Mouse (Mus musculus) kidney, embryonic 14.5 days (tissue): ENCODE measurements around the gene Prr18. TPM values are rescaled to one million over a fixed set of nuclear protein-coding genes. Genes with fewer than 3 reads are reported as not detected.

Experiments used
- ATAC-seq: fragments of 200-750 bp; cut with Nextera tagmentation; 2 replicates; pipeline ENCODE4 v1.8.0; 2017; ENCODE audit warnings: moderate number of reproducible peaks, mild to moderate bottlenecking, moderate TSS enrichment, moderate library complexity; ENCODE audit not compliant: low FRiP score, low TSS enrichment
- H3K27ac ChIP-seq: fragments of 300-500 bp; sonication (generic); 2 replicates; pipeline ENCODE4 v1.5.1; 2014; ENCODE audit warnings: low read depth, mild to moderate bottlenecking, low read length, moderate library complexity, mixed read lengths
- H3K27me3 ChIP-seq: fragments of 300-500 bp; sonication (generic); 2 replicates; pipeline ENCODE4 v1.6.1; 2014; ENCODE audit warnings: mild to moderate bottlenecking, low read length; ENCODE audit not compliant: control insufficient read depth, insufficient read depth
- H3K36me3 ChIP-seq: fragments of 300-500 bp; sonication (generic); 2 replicates; pipeline ENCODE4 v1.6.1; 2014; ENCODE audit warnings: low read length, mixed read lengths; ENCODE audit not compliant: control insufficient read depth, insufficient read depth
- H3K4me1 ChIP-seq: fragments of 300-500 bp; sonication (generic); 2 replicates; pipeline ENCODE4 v1.6.1; 2014; ENCODE audit warnings: low read length, mixed read lengths; ENCODE audit not compliant: control insufficient read depth, insufficient read depth
- H3K4me2 ChIP-seq: fragments of 300-500 bp; sonication (generic); replicated peaks from 2 replicates; pipeline ENCODE4 v1.6.1; 2014; ENCODE audit warnings: low read depth, mild to moderate bottlenecking, low read length
- H3K4me3 ChIP-seq: fragments of 300-500 bp; sonication (generic); 2 replicates; pipeline ENCODE4 v1.5.1; 2014; ENCODE audit warnings: mild to moderate bottlenecking, low read length
- H3K9ac ChIP-seq: fragments of 300-500 bp; sonication (generic); 2 replicates; pipeline ENCODE4 v1.6.1; 2014; ENCODE audit warnings: low read depth, mild to moderate bottlenecking, low read length, moderate library complexity
- H3K9me3 ChIP-seq: fragments of 300-500 bp; sonication (generic); 2 replicates; pipeline ENCODE4 v1.6.1; 2016; ENCODE audit warnings: low read length; ENCODE audit not compliant: control insufficient read depth
- WGBS: fragments of 180-500 bp; shearing (Covaris S2); extraction: QIAGEN DNeasy Blood & Tissue Kit; methylation state at CpG from one replicate; pipeline ENCODE4 v1.1.7; 2014; 5-methylcytosine and 5-hydroxymethylcytosine counted together
- polyA plus RNA-seq: library from polyadenylated mRNA; unstranded; fragments of >200 nt; fragmentation: Nextera tagmentation; extraction: Ambion mirVana; gene quantifications from 2 replicates; pipeline ENCODE4 v1.2.1, GENCODE M21; 2014

Gene Prr18
- polyA plus RNA-seq, 1 experiment from 2014 or later: 0.43 TPM

DNA sequence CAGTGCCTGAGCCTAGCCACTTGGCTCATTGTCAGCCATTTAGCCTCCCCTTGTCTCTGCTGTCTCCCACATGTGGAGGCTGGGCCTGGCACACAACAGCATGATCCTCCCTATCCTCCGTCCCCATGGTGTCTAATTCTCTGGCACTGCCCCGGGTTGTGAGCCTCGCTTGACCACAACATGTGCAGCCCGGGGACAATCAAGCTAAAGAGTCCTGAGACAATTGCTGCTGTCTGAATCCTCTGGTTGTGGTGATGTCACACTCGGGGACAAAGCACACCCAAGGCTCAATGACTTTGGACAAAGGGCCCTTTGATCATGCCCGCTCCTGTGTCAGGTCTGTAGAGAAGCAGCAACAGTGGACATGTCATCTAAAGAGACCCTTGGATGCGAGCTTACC lies 13.8 kb downstream of the Prr18 start:
- no peak overlapping the region for H3K27ac ChIP-seq
- ATAC-seq: no peak
- no peaks in the 10 kb centered on the region for H3K9me3 ChIP-seq
- no peak overlapping the region for H3K4me2 ChIP-seq
- no peaks in the 10 kb centered on the region for H3K27me3 ChIP-seq
- H3K4me3 ChIP-seq: no peak overlapping the region
- H3K9ac ChIP-seq: no peak overlapping the region
- 0 out of 2 replicates have a peak, but pooled peaks cover 4% of the 10 kb centered on the region for H3K4me1 ChIP-seq
- no peaks in the 10 kb centered on the region for H3K36me3 ChIP-seq
- WGBS: 73% methylated on average over 7 of the region's 7 CpGs

DNA sequence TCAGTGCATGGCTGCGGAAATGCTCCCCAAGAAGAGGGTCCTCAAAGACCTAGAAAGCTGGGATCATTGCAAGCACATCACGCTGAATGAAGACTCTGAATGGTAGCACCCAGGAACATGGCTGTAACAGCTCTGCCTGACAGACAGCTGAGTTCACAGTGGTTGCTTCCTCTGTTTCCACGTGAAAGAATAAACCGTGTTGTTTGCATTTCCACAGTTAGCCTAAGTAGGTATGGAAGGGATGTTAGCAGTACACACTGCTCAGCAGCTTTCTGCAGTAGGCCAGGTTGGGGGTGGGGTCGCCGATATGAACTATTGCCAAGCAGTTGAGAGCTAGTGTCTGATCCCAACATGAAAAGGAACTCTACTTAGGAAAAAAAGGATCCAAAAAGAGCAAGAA lies 18.4 kb downstream of the Prr18 start, which contains the start of gene T2:
Gene T2, plus strand, starts transcription at position 301 of the 400 bp plus-strand sequence.
- H3K27ac ChIP-seq: no peak within 1 kb of the TSS
- ATAC-seq: no peak
- no peak within 1 kb of the TSS for H3K9ac ChIP-seq
- H3K4me3 ChIP-seq: no peak within 1 kb of the TSS
- 0 out of 2 replicates have a peak, but pooled peaks cover 4% of the 10 kb centered on the region for H3K4me1 ChIP-seq
- 88% methylated on average over 6 of the region's 6 CpGs for WGBS
- H3K9me3 ChIP-seq: no peaks in the 10 kb centered on the region
- no peak within 1 kb of the TSS for H3K4me2 ChIP-seq
- H3K27me3 ChIP-seq: no peaks in the 10 kb centered on the region
- no peaks in the 10 kb centered on the region for H3K36me3 ChIP-seq

DNA sequence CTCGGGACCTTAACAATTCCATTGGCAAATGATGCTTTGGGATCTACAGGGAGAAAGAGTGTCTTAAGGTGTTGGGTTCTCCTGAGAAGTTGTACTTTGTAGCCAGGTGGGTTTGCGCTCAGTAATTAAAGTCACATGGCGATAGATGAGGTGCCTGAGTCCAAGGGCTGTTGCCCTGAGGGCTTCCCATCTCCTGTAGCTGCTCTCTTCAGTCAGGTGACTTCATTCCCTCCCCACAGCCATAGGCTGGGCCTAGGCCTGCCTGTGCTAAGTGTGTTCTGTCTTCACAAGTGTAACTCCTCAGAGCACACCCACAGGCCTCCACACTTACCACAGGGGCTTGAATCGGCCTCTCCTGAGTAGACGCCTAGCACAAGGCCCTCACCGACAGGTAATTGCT lies 20.2 kb downstream of the Prr18 start:
- 87% methylated on average over 6 of the region's 6 CpGs for WGBS

GRCm38 (mm10) chr17:8360876-8361275 lies 23.6 kb downstream of the Prr18 start:
- no peaks in the 10 kb centered on the region for H3K9me3 ChIP-seq
- no peak overlapping the region for H3K4me3 ChIP-seq
- 93% methylated on average over 5 of the region's 5 CpGs for WGBS
- H3K4me1 ChIP-seq: no peaks in the 10 kb centered on the region
- H3K9ac ChIP-seq: no peak overlapping the region
- no peak for ATAC-seq
- no peak overlapping the region for H3K27ac ChIP-seq
- H3K36me3 ChIP-seq: no peaks in the 10 kb centered on the region
- no peaks in the 10 kb centered on the region for H3K27me3 ChIP-seq
- no peak overlapping the region for H3K4me2 ChIP-seq

More for the DNA sequence above, 20.2 kb downstream of the Prr18 start:
- no peak overlapping the region for H3K4me3 ChIP-seq
- 0 out of 2 replicates have a peak, but pooled peaks cover 4% of the 10 kb centered on the region for H3K4me1 ChIP-seq
- no peaks in the 10 kb centered on the region for H3K36me3 ChIP-seq
- no peak overlapping the region for H3K9ac ChIP-seq
- no peak overlapping the region for H3K27ac ChIP-seq
- H3K9me3 ChIP-seq: no peaks in the 10 kb centered on the region
- no peak for ATAC-seq
- no peak overlapping the region for H3K4me2 ChIP-seq
- H3K27me3 ChIP-seq: no peaks in the 10 kb centered on the region

GRCm38 (mm10) chr17:8361281-8362103 lies 24.2 kb downstream of the Prr18 start:
- Histone ChIP-seq H3K27ac (no peak overlapping the region), H3K4me3 (no peak overlapping the region), H3K36me3 (no peaks in the 10 kb centered on the region), H3K4me1 (no peaks in the 10 kb centered on the region), H3K4me2 (no peak overlapping the region), H3K9me3 (no peaks in the 10 kb centered on the region), H3K9ac (no peak overlapping the region), H3K27me3 (no peaks in the 10 kb centered on the region)
- no peak for ATAC-seq
- 86% methylated on average over 10 of the region's 10 CpGs for WGBS

- H3K27me3 ChIP-seq: no peaks in the 10 kb centered on the region; the same call in 1 of the 2 replicates
- H3K4me3 ChIP-seq: no peak overlapping the region
- no peak overlapping the region for H3K4me2 ChIP-seq
- ATAC-seq: no peak
- H3K27ac ChIP-seq: no peak overlapping the region
- H3K4me1 ChIP-seq: peaks cover 11% of the 10 kb centered on the region; the same call in 1 of the 2 replicates
- H3K9ac ChIP-seq: no peak overlapping the region; the same call in 1 of the 2 replicates
- WGBS: 37% methylated on average over 20 of the region's 20 CpGs
- no peaks in the 10 kb centered on the region for H3K36me3 ChIP-seq
- H3K9me3 ChIP-seq: no peaks in the 10 kb centered on the region
Observed at GRCm38 (mm10) chr17:8367514-8368480, 30.5 kb downstream of the Prr18 start.

DNA sequence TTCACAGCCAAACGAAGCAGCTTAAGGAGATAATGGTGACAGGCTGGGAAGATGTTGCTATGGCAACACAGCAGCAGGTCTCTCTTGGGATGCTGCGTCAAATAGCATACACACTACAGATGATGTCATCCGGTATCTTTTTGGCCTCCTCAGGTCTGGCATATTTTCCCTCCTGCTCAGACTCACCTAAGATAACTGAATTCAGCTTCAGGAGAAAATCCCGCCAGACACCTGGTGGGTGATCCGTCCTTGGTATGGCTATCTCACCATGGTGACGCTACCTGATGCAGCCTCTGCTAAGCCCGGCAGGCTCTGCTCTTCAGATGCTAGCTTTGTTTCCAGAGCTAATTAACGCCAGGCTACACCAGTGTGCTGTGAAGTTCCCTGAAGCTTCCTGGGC lies 31.3 kb downstream of the Prr18 start:
- H3K4me1 ChIP-seq: peaks cover 11% of the 10 kb centered on the region; the same call in 1 of the 2 replicates
- ATAC-seq: no peak
- no peaks in the 10 kb centered on the region for H3K36me3 ChIP-seq
- no peak overlapping the region for H3K4me3 ChIP-seq
- H3K9me3 ChIP-seq: no peaks in the 10 kb centered on the region
- H3K27ac ChIP-seq: no peak overlapping the region
- no peak overlapping the region for H3K9ac ChIP-seq
- no peaks in the 10 kb centered on the region; the same call in 1 of the 2 replicates for H3K27me3 ChIP-seq
- H3K4me2 ChIP-seq: no peak overlapping the region
- WGBS: 49% methylated on average over 8 of the region's 8 CpGs

DNA sequence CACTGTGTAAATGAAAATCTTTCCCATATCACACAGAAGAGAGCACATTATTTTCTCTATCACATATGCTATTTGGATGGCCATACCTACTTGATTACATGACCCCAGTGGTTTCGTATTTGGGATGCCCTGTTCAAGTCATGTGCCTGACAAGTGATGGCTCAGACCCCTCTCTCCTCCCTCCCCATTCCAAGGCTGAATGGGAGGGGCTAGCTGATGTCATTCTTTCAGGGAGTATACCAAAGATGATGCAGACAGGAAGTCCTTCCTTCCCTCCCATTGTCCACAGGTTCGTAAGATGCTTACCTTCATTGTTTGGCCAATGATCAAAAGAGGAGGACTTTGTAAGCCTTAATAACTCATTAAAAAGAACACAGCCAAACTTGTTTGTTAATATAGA lies 31.9 kb downstream of the Prr18 start:
- no peak for ATAC-seq
- no peaks in the 10 kb centered on the region for H3K36me3 ChIP-seq
- peaks cover 11% of the 10 kb centered on the region; the same call in 1 of the 2 replicates for H3K4me1 ChIP-seq
- no peak overlapping the region for H3K27ac ChIP-seq
- no peak overlapping the region for H3K4me2 ChIP-seq
- no peaks in the 10 kb centered on the region for H3K9me3 ChIP-seq
- H3K9ac ChIP-seq: no peak overlapping the region
- WGBS: 75% methylated on average over 2 of the region's 2 CpGs
- no peaks in the 10 kb centered on the region; the same call in 1 of the 2 replicates for H3K27me3 ChIP-seq
- H3K4me3 ChIP-seq: no peak overlapping the region
